Mouse (Mus musculus): ENCODE results near the gene Rnf115. TPM values are rescaled to one million over a fixed set of nuclear protein-coding genes. Genes with fewer than 3 reads are reported as not detected.
"Not testable (repeated sequence)": the region's sequence is repeated elsewhere in the genome, so short reads cannot be mapped to it uniquely, and the experiment has no call there.

The Rnf115 gene
- total RNA-seq (2021), result 10 to 100 TPM; 44.3 to 50.0 TPM

- intact Hi-C loops (cut with DNase I), result no loop called here
These were observed at the start of gene Rnf115, which contains the start of gene Polr3c for GRCm38 (mm10) chr3:96727343-96727827. Gene Rnf115 (plus strand): TSS chr3:96727664. Gene Polr3c (minus strand): TSS chr3:96727628.

GRCm38 (mm10) chr3:96678456-96678855 lies 49.0 kb upstream of the Rnf115 start:
- intact Hi-C loops (cut with DNase I), result no loop called here
- DNase-seq, result no peak

More at GRCm38 (mm10) chr3:96727343-96727827, at the start of gene Rnf115, which contains the start of gene Polr3c:
- DNase-seq, result peak; percentile 95

- intact Hi-C loops (cut with DNase I), result no loop called here
- DNase-seq, result no peak
These were observed 48.2 kb upstream of the Rnf115 start for GRCm38 (mm10) chr3:96679159-96679674.

- no peak for DNase-seq
- intact Hi-C loops (cut with DNase I), result no loop called here
These were observed 47.1 kb upstream of the Rnf115 start for GRCm38 (mm10) chr3:96680269-96680956.

GRCm38 (mm10) chr3:96683496-96683895 lies 44.0 kb upstream of the Rnf115 start:
- DNase-seq, result no peak
- intact Hi-C loops (cut with DNase I), result no loop called here

GRCm38 (mm10) chr3:96684151-96684821 lies 43.2 kb upstream of the Rnf115 start:
- DNase-seq, result no peak
- intact Hi-C loops (cut with DNase I), result no loop called here

GRCm38 (mm10) chr3:96684822-96685156 lies 42.7 kb upstream of the Rnf115 start:
- intact Hi-C loops (cut with DNase I), result no loop called here

GRCm38 (mm10) chr3:96686057-96686456 lies 41.4 kb upstream of the Rnf115 start:
- DNase-seq; intact Hi-C loops (cut with DNase I): not testable (repeated sequence)

More at GRCm38 (mm10) chr3:96684822-96685156, 42.7 kb upstream of the Rnf115 start:
- DNase-seq, result no peak

GRCm38 (mm10) chr3:96688854-96689253 lies 38.6 kb upstream of the Rnf115 start:
- DNase-seq, result no peak
- intact Hi-C loops (cut with DNase I), result no loop called here

GRCm38 (mm10) chr3:96690298-96690697 lies 37.2 kb upstream of the Rnf115 start:
- DNase-seq, result no peak
- intact Hi-C loops (cut with DNase I), result no loop called here

- peak; percentile 65 for DNase-seq
- intact Hi-C loops (cut with DNase I), result no loop called here
These were observed 35.0 kb upstream of the Rnf115 start for GRCm38 (mm10) chr3:96692506-96692905.

GRCm38 (mm10) chr3:96693579-96693978 lies 33.9 kb upstream of the Rnf115 start:
- intact Hi-C loops (cut with DNase I), result no loop called here

GRCm38 (mm10) chr3:96696198-96696765 lies 31.2 kb upstream of the Rnf115 start, which contains the start of gene Pias3:
Gene Pias3 (plus strand): TSS chr3:96696384.
- peak; percentile 81 for DNase-seq
- intact Hi-C loops (cut with DNase I), result no loop called here

More at GRCm38 (mm10) chr3:96693579-96693978, 33.9 kb upstream of the Rnf115 start:
- DNase-seq, result no peak

GRCm38 (mm10) chr3:96696766-96697732 lies 30.4 kb upstream of the Rnf115 start:
- intact Hi-C loops (cut with DNase I), result no loop called here

GRCm38 (mm10) chr3:96698993-96699690 lies 28.3 kb upstream of the Rnf115 start:
- DNase-seq, result no peak
- intact Hi-C loops (cut with DNase I), result no loop called here

More at GRCm38 (mm10) chr3:96696766-96697732, 30.4 kb upstream of the Rnf115 start:
- peak; percentile 89 for DNase-seq

- DNase-seq, result no peak
These were observed 27.1 kb upstream of the Rnf115 start for GRCm38 (mm10) chr3:96700376-96700775.

GRCm38 (mm10) chr3:96701003-96701402 lies 26.5 kb upstream of the Rnf115 start:
- intact Hi-C loops (cut with DNase I), result no loop called here
- no peak for DNase-seq

More at GRCm38 (mm10) chr3:96700376-96700775, 27.1 kb upstream of the Rnf115 start:
- intact Hi-C loops (cut with DNase I), result no loop called here

GRCm38 (mm10) chr3:96704778-96705177 lies 22.7 kb upstream of the Rnf115 start:
- peak; percentile 41 for DNase-seq
- intact Hi-C loops (cut with DNase I), result no loop called here

GRCm38 (mm10) chr3:96706217-96706616 lies 21.2 kb upstream of the Rnf115 start:
- no peak for DNase-seq
- intact Hi-C loops (cut with DNase I), result no loop called here
